Mouse (Mus musculus) hindbrain, postnatal 0 days (tissue): Measurements from ENCODE around the gene Ackr1. TPM values are rescaled to one million over a fixed set of nuclear protein-coding genes. Genes with fewer than 3 reads are reported as not detected.

Experiments used
- ATAC-seq: fragments of 200-750 bp; cut with Nextera tagmentation; 2 replicates; pipeline ENCODE4 v1.8.0; 2017; ENCODE audit warnings: mild to moderate bottlenecking, moderate TSS enrichment, moderate library complexity
- DNase-seq: peaks from one replicate; pipeline ENCODE4 v3.0.0-alpha.2; 2015; ENCODE audit warnings: low spot score
- H3K27ac ChIP-seq: fragments of 300-500 bp; sonication (generic); 2 replicates; pipeline ENCODE4 v1.5.1; 2014; ENCODE audit warnings: mild to moderate bottlenecking
- H3K27me3 ChIP-seq: fragments of 300-500 bp; sonication (generic); 2 replicates; pipeline ENCODE4 v1.6.1; 2014; ENCODE audit warnings: low read length, mixed read lengths; ENCODE audit not compliant: insufficient read depth
- H3K36me3 ChIP-seq: fragments of 300-500 bp; sonication (generic); 2 replicates; pipeline ENCODE4 v1.6.1; 2014; ENCODE audit warnings: low read length, mixed read lengths; ENCODE audit not compliant: insufficient read depth
- H3K4me1 ChIP-seq: fragments of 300-500 bp; sonication (generic); 2 replicates; pipeline ENCODE4 v1.6.1; 2014; ENCODE audit warnings: antibody characterized with exemption, low read length, mixed read lengths; ENCODE audit not compliant: insufficient read depth
- H3K4me2 ChIP-seq: fragments of 300-500 bp; sonication (generic); 2 replicates; pipeline ENCODE4 v1.6.1; 2014; ENCODE audit warnings: low read depth, mild to moderate bottlenecking, low read length, moderate library complexity, mixed read lengths
- H3K4me3 ChIP-seq: fragments of 300-500 bp; sonication (generic); 2 replicates; pipeline ENCODE4 v1.5.1; 2014; ENCODE audit warnings: low read length
- H3K9ac ChIP-seq: fragments of 300-500 bp; sonication (generic); replicated peaks from 2 replicates; pipeline ENCODE4 v1.6.1; 2014; ENCODE audit warnings: mild to moderate bottlenecking, low read length, moderate library complexity, mixed read lengths
- H3K9me3 ChIP-seq: fragments of 300-500 bp; sonication (generic); 2 replicates; pipeline ENCODE4 v1.6.1; 2016; ENCODE audit warnings: low read length, mixed read lengths
- CTCF ChIP-seq: IDR thresholded peaks from 2 replicates; pipeline ENCODE4 v1.5.1; 2016; ENCODE audit warnings: antibody characterized with exemption, control low read depth, low read depth
- WGBS: fragments of 180-500 bp; shearing (Covaris S2); extraction: QIAGEN DNeasy Blood & Tissue Kit; methylation state at CpG from one replicate; pipeline ENCODE4 v1.1.7; 2014; 5-methylcytosine and 5-hydroxymethylcytosine counted together
- polyA plus RNA-seq: library from polyadenylated mRNA; unstranded; fragments of >200 nt; fragmentation: Nextera tagmentation; extraction: Ambion mirVana; gene quantifications from 2 replicates; pipeline ENCODE4 v1.2.1, GENCODE M21; 2015
- total RNA-seq: library from RNA; depleted of rRNA; stranded (reverse); fragments of >200 nt; gene quantifications from 2 replicates; pipeline ENCODE4 v1.2.3, GENCODE M21; 2014

Ackr1 gene
- total and polyA plus RNA-seq, 2 experiments from 2014 or later: 21.5 to 55.2 TPM

DNA sequence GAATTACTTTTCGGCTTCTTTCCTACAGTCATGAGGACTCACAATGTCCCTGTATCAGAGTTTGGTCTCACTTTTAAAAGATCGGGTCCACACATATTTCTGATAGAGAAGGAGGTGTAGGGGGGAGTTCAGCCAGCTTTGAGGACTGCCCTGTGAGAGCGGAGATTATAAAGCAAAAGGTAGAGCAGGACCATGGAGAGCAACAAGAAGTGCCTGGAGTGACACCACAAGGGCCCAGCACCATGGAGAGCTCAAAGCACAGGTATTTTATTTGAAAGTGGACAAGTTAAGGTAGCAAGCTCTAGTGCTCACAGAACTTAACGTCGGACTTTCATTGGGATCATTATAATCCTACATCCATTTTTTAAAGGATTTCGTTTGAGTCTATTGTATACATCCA, 28.1 kb upstream of the Ackr1 start:
- DNase-seq (no peak), ATAC-seq (no peak)
- Histone ChIP-seq H3K4me2 (no peak overlapping the region), H3K4me1 (peaks cover 19% of the 10 kb centered on the region), H3K9me3 (no peaks in the 10 kb centered on the region), H3K27me3 (no peaks in the 10 kb centered on the region), H3K27ac (no peak overlapping the region), H3K4me3 (no peak overlapping the region), H3K36me3 (no peaks in the 10 kb centered on the region), H3K9ac (no peak overlapping the region)
- no peak for TF ChIP-seq CTCF
- 50% methylated on average over 6 of the region's 6 CpGs for WGBS

GRCm38 (mm10) chr1:173359590-173360290, 26.2 kb upstream of the Ackr1 start:
- Histone ChIP-seq H3K9ac (no peak overlapping the region), H3K27ac (peak overlapping the region; percentile 36), H3K4me3 (no peak overlapping the region), H3K9me3 (no peaks in the 10 kb centered on the region), H3K36me3 (no peaks in the 10 kb centered on the region), H3K27me3 (no peaks in the 10 kb centered on the region), H3K4me1 (peaks cover 10% of the 10 kb centered on the region), H3K4me2 (no peak overlapping the region)
- no peak for ATAC-seq
- TF ChIP-seq CTCF: no peak
- 45% methylated on average over 4 of the region's 4 CpGs for WGBS
- peak; percentile 36 for DNase-seq

GRCm38 (mm10) chr1:173357799-173358198, 24.2 kb upstream of the Ackr1 start:
- no peak for DNase-seq
- no peak overlapping the region for H3K27ac ChIP-seq
- no peaks in the 10 kb centered on the region for H3K9me3 ChIP-seq
- H3K4me1 ChIP-seq: peaks cover 2% of the 10 kb centered on the region; the same call in 1 of the 2 replicates
- H3K4me3 ChIP-seq: no peak overlapping the region
- no peak for TF ChIP-seq CTCF
- no peak overlapping the region for H3K9ac ChIP-seq
- H3K4me2 ChIP-seq: no peak overlapping the region
- no peaks in the 10 kb centered on the region for H3K36me3 ChIP-seq
- ATAC-seq: no peak
- H3K27me3 ChIP-seq: no peaks in the 10 kb centered on the region
- WGBS: 33% methylated on average over 4 of the region's 4 CpGs

DNA sequence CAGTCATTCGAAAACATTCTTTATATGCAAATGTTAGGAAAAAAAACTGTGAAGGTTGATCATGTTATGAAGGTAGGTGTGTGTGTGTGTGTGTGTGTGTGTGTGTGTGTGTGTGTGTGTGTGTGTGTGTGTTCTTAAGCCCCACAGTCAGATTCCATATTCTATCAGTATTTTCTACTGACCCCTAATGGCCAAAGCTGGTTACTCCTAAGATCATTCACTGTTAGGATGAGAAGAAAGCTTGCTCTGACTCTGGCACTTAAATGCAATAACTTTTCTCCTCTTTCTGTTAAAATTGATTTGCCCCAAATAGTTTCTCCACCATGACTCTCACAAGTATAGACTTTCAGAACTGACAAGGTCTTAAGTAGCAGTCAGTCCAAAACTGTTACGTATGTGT, 23.1 kb upstream of the Ackr1 start:
- no peaks in the 10 kb centered on the region for H3K9me3 ChIP-seq
- DNase-seq (peak; percentile 67), ATAC-seq (no peak)
- no peak overlapping the region for H3K27ac ChIP-seq
- 91% methylated on average over 2 of the region's 2 CpGs for WGBS
- H3K9ac ChIP-seq: no peak overlapping the region
- no peaks in the 10 kb centered on the region for H3K27me3 ChIP-seq
- no peak overlapping the region for H3K4me3 ChIP-seq
- H3K36me3 ChIP-seq: no peaks in the 10 kb centered on the region
- H3K4me2 ChIP-seq: no peak overlapping the region
- peaks cover 2% of the 10 kb centered on the region; the same call in 1 of the 2 replicates for H3K4me1 ChIP-seq
- TF ChIP-seq CTCF: peak; percentile 57

GRCm38 (mm10) chr1:173355107-173355846, 21.7 kb upstream of the Ackr1 start:
- Histone ChIP-seq H3K4me3 (no peak overlapping the region), H3K4me2 (no peak overlapping the region), H3K9me3 (no peaks in the 10 kb centered on the region), H3K9ac (no peak overlapping the region), H3K27me3 (no peaks in the 10 kb centered on the region), H3K36me3 (no peaks in the 10 kb centered on the region), H3K4me1 (peaks cover 2% of the 10 kb centered on the region; the same call in 1 of the 2 replicates), H3K27ac (no peak overlapping the region)
- WGBS: 78% methylated on average over 7 of the region's 7 CpGs
- DNase-seq (no peak), ATAC-seq (no peak)
- no peak for TF ChIP-seq CTCF

- no peaks in the 10 kb centered on the region for H3K9me3 ChIP-seq
- 0 out of 2 replicates have a peak, but pooled peaks have one; percentile 15 for ATAC-seq
- H3K4me1 ChIP-seq: no peaks in the 10 kb centered on the region
- no peak for TF ChIP-seq CTCF
- DNase-seq: no peak
- peak within 1 kb of the TSS; percentile 41; the same call in 1 of the 2 replicates for H3K27ac ChIP-seq
- WGBS: 12% methylated on average over 10 of the region's 10 CpGs
- peak within 1 kb of the TSS; percentile 13 for H3K4me3 ChIP-seq
- H3K27me3 ChIP-seq: no peaks in the 10 kb centered on the region
- no peaks in the 10 kb centered on the region for H3K36me3 ChIP-seq
- H3K4me2 ChIP-seq: peak within 1 kb of the TSS; percentile 42
- 0 out of 2 replicates have a peak within 1 kb of the TSS, but pooled peaks have one; percentile 24 for H3K9ac ChIP-seq
These were observed 16.9 kb upstream of the Ackr1 start, which contains the start of gene Aim2 for GRCm38 (mm10) chr1:173350372-173350957. Gene Aim2 (plus strand): TSS chr1:173350879.
